Mouse (Mus musculus): Measurements from ENCODE around the gene Tmtc2. TPM values are rescaled to one million over a fixed set of nuclear protein-coding genes. Genes with fewer than 3 reads are reported as not detected.

Gene Tmtc2
- polyA plus RNA-seq, 1 experiment from 2014 or later: 10.1 TPM

DNA sequence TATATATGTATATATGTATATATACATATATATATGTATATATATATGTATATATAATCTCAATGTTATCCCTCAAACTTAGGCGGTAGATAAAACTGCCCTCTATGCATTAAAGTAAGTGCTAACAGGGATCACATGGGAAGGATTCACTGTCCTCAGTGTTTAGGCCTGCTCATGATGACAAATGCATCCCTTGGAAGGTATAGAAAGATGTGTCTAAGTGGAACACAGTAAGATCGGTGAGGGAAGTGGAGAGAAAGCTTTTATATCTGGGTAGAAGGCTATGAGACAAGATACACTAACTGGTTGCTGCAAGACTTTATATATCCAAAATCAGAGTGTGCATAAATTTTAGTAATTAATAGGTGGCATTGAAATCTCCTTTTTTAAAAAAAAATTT is 373.6 kb downstream of the Tmtc2 start:
- H3K4me1 ChIP-seq: 0 out of 2 replicates have a peak, but pooled peaks cover 3% of the 10 kb centered on the region
- no peak overlapping the region for H3K4me3 ChIP-seq
- no peak overlapping the region for H3K27ac ChIP-seq
- WGBS: 95% methylated on average over 2 of the region's 2 CpGs
- DNase-seq (ENCODE audit: low spot score): no peak
- H3K27me3 ChIP-seq (ENCODE audit: low read depth, poor library complexity, severe bottlenecking): no peaks in the 10 kb centered on the region
- no peaks in the 10 kb centered on the region for H3K36me3 ChIP-seq
- no peaks in the 10 kb centered on the region for H3K9me3 ChIP-seq (replicated peaks)

DNA sequence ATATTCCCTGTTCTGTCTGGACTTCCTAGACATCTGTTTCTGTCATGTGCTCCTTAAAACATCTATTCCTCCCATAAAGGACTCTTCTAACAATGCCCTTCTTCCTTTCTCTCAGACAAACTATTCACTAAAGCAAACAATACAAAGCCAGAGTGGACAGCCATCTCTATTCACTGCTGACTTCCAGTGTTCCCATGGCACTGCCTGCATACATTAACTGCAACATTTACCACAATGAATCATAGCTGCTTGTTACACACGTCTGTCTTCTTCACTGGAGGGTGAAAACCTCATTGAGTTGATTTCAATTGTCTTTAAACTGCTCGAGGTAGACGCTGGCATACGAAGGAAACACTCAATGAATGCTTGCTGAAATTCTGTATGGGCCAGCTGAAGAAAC is 374.2 kb downstream of the Tmtc2 start:
- Histone ChIP-seq H3K4me3 (no peak overlapping the region), H3K27me3 (ENCODE audit: low read depth, poor library complexity, severe bottlenecking) (no peaks in the 10 kb centered on the region), H3K27ac (no peak overlapping the region), H3K36me3 (no peaks in the 10 kb centered on the region), H3K9me3 (replicated peaks) (no peaks in the 10 kb centered on the region), H3K4me1 (0 out of 2 replicates have a peak, but pooled peaks cover 3% of the 10 kb centered on the region)
- 82% methylated on average over 4 of the region's 4 CpGs for WGBS
- DNase-seq (ENCODE audit: low spot score): no peak

DNA sequence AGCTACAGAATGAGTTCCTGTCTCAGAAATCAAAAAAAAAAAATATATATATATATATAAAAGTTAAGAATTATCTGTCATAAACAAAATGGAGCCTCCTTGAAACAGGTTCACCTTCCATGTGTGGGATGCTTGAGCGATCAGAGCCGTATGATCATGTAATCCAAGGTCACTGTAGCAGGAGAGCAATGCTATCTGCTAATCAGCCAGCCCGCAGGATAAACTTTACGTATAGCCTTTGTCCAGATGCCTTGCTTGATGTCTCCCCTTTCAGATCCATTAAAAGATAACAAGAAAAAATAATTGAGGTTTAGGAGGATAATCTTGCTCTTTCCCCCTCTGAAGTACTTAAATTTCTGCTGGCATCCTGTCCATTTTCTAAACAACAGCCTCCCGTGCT is 374.7 kb downstream of the Tmtc2 start:
- Histone ChIP-seq H3K4me1 (0 out of 2 replicates have a peak, but pooled peaks cover 3% of the 10 kb centered on the region), H3K4me3 (no peak overlapping the region), H3K27ac (no peak overlapping the region), H3K36me3 (no peaks in the 10 kb centered on the region), H3K9me3 (replicated peaks) (no peaks in the 10 kb centered on the region), H3K27me3 (ENCODE audit: low read depth, poor library complexity, severe bottlenecking) (no peaks in the 10 kb centered on the region)
- DNase-seq (ENCODE audit: low spot score): no peak
- 87% methylated on average over 5 of the region's 5 CpGs for WGBS

DNA sequence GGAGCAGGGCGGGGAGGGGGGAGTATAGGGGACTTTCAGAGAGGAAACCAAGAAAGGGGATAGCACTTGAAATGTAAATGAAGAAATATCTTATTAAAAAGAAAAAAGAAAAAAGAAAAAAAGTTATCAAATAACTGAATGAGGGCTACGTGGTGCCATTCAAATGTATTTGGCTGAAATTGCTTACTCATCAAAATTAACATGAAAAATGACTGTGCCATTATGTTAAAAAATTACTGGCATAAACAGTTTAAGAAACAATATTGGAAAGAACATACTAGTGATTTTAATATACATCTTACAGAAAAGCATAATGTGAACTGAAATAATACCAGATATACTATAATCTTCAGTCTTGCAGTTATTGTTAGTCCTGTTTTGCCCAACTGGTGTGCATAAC is 378.9 kb downstream of the Tmtc2 start:
- no peak overlapping the region for H3K27ac ChIP-seq
- H3K4me3 ChIP-seq: no peak overlapping the region
- no peaks in the 10 kb centered on the region for H3K36me3 ChIP-seq
- no peaks in the 10 kb centered on the region for H3K27me3 ChIP-seq (ENCODE audit: low read depth, poor library complexity, severe bottlenecking)
- H3K4me1 ChIP-seq: no peaks in the 10 kb centered on the region
- no peak for DNase-seq (ENCODE audit: low spot score)
- H3K9me3 ChIP-seq (replicated peaks): no peaks in the 10 kb centered on the region
- WGBS: 92% methylated on average over 2 of the region's 2 CpGs

DNA sequence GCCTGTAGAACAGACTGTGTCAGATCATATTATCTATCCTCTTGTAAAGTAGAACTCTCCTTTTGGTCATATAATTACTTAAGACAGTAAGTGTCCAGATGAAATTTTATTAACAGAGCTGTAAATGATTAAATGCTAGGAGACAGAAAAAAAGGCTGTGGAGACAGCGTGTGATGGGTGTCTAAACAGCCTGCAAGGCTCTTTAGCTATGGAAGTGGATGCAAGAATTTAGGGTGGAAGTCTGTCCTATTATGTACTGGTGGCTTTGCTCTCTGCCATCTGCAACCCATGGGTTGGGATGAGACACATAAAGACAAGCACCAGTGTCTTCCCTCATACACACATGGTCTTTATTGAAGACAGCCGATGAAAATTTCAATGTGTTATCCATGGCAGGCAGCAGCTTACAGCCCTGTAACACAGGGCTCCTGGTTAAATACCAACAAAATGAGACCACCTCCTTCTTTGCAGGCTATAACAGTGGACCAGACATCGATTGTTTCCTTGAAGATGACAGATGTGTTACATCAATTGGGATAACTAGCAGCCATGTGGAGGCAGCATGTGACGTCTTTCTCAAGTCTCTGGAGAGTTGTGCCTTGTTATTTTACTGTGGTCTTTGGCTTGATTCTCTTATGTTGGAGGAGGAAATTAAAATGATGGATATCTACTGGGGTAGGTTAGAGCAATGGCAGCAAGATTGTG is 380.3 kb downstream of the Tmtc2 start:
- no peaks in the 10 kb centered on the region for H3K4me1 ChIP-seq
- no peak overlapping the region for H3K27ac ChIP-seq
- H3K9me3 ChIP-seq (replicated peaks): no peaks in the 10 kb centered on the region
- H3K36me3 ChIP-seq: no peaks in the 10 kb centered on the region
- no peak overlapping the region for H3K4me3 ChIP-seq
- H3K27me3 ChIP-seq (ENCODE audit: low read depth, poor library complexity, severe bottlenecking): no peaks in the 10 kb centered on the region
- DNase-seq (ENCODE audit: low spot score): no peak
- 85% methylated on average over 4 of the region's 4 CpGs for WGBS

DNA sequence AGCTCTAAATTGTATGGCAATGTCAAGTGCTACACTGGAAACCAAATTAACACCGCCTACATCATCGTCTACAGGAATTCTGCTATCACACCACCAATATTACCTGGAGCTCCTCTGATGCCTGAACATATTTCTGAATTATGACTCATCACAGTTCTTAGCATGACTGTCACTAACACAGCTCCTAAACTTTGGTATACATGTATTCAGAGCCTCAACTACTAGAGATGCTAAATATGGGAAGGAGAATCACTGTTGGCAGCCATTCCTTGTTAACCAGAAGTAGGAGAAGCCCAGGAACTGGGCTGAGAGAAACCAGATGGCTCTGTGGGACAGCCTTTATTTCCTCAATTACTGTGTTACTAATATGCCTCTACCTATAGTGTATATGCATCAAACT is 382.2 kb downstream of the Tmtc2 start:
- H3K27me3 ChIP-seq (ENCODE audit: low read depth, poor library complexity, severe bottlenecking): no peaks in the 10 kb centered on the region
- no peak overlapping the region for H3K4me3 ChIP-seq
- H3K36me3 ChIP-seq: no peaks in the 10 kb centered on the region
- no peaks in the 10 kb centered on the region for H3K9me3 ChIP-seq (replicated peaks)
- no peaks in the 10 kb centered on the region for H3K4me1 ChIP-seq
- H3K27ac ChIP-seq: no peak overlapping the region
- 95% methylated on average over 2 of the region's 2 CpGs for WGBS
- DNase-seq (ENCODE audit: low spot score): no peak

DNA sequence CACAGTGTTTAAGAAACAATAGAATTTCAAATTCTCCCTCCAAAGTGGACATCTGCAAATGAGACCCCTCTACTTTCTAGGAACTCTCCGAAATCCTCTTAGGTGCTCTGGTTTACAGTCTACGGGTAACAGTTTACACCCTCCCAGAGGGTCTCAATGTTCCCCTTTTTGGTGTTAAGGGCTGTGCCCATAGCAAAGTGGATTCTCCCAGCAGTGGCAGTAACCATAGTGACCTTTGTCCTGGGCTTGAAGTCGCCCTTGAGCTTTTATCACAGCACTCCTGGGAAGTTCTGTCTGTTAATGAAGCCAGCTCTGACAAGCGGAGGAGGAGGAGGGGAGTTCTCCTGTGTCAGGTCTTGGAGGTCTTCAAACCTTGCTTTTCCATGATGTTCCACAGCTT is 384.5 kb downstream of the Tmtc2 start:
- Histone ChIP-seq H3K4me1 (no peaks in the 10 kb centered on the region), H3K9me3 (replicated peaks) (no peaks in the 10 kb centered on the region), H3K36me3 (no peaks in the 10 kb centered on the region), H3K4me3 (no peak overlapping the region), H3K27me3 (ENCODE audit: low read depth, poor library complexity, severe bottlenecking) (no peaks in the 10 kb centered on the region), H3K27ac (no peak overlapping the region)
- 64% methylated on average over 4 of the region's 4 CpGs for WGBS
- no peak for DNase-seq (ENCODE audit: low spot score)

DNA sequence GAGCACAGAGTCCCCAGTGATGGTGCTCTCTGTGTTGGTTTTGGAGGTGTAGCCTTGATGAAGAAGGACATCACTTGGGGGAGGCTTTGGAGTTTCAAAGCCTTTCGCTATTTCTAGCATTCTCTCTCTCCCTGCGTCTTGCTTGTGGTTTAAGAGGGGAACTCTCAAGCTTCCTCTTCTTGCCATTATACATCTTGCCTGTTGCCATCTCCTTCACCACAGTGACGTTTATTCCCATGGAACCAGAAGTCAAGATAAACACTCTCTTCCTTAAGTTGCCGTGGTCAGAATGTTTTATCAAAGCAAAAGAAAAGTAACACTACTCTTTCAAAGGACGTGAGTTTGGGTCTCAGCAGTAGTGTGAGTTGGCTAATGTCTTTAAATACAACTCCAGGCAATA is 387.6 kb downstream of the Tmtc2 start:
- Histone ChIP-seq H3K27ac (no peak overlapping the region), H3K4me3 (no peak overlapping the region), H3K4me1 (no peaks in the 10 kb centered on the region), H3K9me3 (replicated peaks) (no peaks in the 10 kb centered on the region), H3K27me3 (ENCODE audit: low read depth, poor library complexity, severe bottlenecking) (no peaks in the 10 kb centered on the region), H3K36me3 (no peaks in the 10 kb centered on the region)
- WGBS: 95% methylated on average over 5 of the region's 5 CpGs
- DNase-seq (ENCODE audit: low spot score): no peak

DNA sequence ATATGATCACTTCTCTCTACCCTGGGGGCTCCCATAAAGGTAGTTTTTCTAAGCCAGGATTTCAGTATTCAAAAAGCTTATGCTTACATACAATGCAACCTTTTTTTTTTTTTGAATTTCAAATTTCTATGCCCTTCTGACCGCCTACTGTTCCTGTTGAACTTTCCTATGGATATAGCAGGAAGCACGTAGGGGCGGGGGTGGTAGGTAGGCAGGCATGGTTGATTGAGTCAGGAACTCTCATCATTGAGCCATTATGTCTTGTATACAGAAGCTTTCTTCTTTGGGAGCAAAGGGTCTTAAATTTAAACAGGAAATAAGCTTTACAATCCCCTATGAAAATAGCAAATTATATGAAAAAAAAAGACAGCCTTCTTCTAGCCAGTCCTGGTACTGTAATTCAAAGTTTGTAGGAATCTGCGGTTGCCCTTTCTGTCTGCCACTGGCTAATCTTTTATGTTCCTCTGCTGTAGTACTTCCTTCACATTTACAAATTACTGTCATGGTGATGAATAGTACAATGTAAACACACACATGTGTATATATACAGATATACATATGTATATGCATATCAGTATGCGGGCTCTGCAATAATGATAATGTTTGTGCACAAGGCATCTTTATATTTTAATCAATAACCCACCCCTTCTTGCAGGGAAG is 405.7 kb downstream of the Tmtc2 start:
- no peak for DNase-seq (ENCODE audit: low spot score)
- 91% methylated on average over 5 of the region's 5 CpGs for WGBS
- Histone ChIP-seq H3K27ac (no peak overlapping the region), H3K4me1 (no peaks in the 10 kb centered on the region), H3K9me3 (replicated peaks) (no peaks in the 10 kb centered on the region), H3K27me3 (ENCODE audit: low read depth, poor library complexity, severe bottlenecking) (no peaks in the 10 kb centered on the region), H3K36me3 (no peaks in the 10 kb centered on the region), H3K4me3 (no peak overlapping the region)

DNA sequence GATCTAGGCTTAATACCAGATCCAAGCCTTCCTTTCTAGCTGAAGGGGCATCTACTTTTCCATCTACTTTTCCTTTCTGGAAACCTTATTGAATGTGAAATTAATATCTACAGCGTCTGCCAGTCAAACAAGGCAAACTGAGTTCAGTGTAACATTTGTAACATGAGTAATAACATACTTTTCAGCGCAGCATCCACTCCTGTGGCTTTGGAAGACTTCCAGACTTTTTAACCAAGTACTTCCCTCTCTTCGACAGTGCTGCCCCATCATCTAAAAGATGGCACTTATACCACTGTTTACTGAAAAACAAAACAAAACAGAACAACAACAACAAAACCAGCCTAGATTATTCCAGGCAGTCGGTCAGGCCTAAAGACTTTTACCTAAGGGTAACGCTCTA is 409.0 kb downstream of the Tmtc2 start:
- no peak for DNase-seq (ENCODE audit: low spot score)
- H3K4me1 ChIP-seq: no peaks in the 10 kb centered on the region
- no peak overlapping the region for H3K4me3 ChIP-seq
- H3K9me3 ChIP-seq (replicated peaks): no peaks in the 10 kb centered on the region
- H3K27me3 ChIP-seq (ENCODE audit: low read depth, poor library complexity, severe bottlenecking): no peaks in the 10 kb centered on the region
- no peak overlapping the region for H3K27ac ChIP-seq
- H3K36me3 ChIP-seq: no peaks in the 10 kb centered on the region
- WGBS: 91% methylated on average over 5 of the region's 5 CpGs

DNA sequence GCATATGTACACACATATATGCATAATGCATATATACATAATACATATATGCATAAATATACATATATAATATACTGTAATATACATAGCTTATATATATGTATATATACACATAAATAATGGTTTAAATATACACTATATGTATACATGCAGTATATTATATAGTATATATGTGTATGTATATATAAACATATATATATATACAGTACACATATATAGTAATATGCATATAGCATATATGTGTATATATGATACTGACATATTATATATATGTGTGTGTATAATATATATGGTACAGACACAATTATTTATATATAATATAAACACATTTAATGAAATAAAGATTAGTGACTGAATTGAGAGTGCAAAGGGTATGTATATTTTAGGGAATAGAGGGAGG is 420.5 kb downstream of the Tmtc2 start:
- Histone ChIP-seq H3K27me3 (ENCODE audit: low read depth, poor library complexity, severe bottlenecking) (no peaks in the 10 kb centered on the region), H3K27ac (no peak overlapping the region), H3K4me3 (no peak overlapping the region), H3K4me1 (no peaks in the 10 kb centered on the region), H3K36me3 (no peaks in the 10 kb centered on the region), H3K9me3 (replicated peaks) (no peaks in the 10 kb centered on the region)
- DNase-seq (ENCODE audit: low spot score): no peak

DNA sequence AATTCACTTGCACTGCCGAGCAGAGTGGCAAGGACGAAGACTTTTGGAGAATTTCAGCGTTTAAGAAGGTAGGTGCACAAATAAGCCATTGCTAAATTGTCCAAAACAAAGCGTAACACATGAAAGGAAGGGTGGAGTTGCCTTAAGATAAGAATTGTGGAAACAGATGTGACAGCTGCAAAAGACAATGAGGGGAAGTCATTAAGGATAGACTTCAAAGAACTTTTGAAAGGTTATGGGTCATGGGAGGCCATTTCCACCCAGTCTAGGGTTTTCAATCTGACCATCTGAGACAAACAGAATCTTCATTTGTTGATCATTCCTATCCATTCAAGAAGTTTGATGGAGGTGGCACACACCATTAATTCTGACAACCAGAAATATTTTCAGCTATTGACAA is 429.9 kb downstream of the Tmtc2 start:
- Histone ChIP-seq H3K4me3 (no peak overlapping the region), H3K36me3 (no peaks in the 10 kb centered on the region), H3K4me1 (0 out of 2 replicates have a peak, but pooled peaks cover 11% of the 10 kb centered on the region), H3K27ac (no peak overlapping the region), H3K9me3 (replicated peaks) (no peaks in the 10 kb centered on the region), H3K27me3 (ENCODE audit: low read depth, poor library complexity, severe bottlenecking) (no peaks in the 10 kb centered on the region)
- DNase-seq (ENCODE audit: low spot score): no peak
- WGBS: 49% methylated on average over 4 of the region's 4 CpGs

DNA sequence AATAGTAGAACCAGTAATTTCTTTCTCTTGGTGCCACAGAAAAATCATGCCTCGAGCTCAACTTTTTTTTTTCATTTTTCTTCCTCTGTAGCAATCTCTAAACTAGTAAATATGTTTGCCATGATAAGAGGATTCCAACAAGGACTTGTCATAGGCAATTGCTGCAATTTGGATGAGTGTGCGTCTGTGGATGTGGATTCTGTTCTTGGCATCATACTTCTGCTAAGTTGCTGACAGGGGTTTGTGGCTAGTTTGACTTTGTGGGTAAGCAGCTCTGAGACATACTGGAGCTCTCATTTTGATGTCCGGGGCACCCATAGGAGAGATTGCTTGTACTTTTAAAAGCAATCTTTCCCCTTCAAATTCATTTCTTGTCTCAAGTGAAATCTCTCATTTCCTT is 432.1 kb downstream of the Tmtc2 start:
- no peaks in the 10 kb centered on the region for H3K36me3 ChIP-seq
- H3K4me1 ChIP-seq: 0 out of 2 replicates have a peak, but pooled peaks cover 12% of the 10 kb centered on the region
- H3K27me3 ChIP-seq (ENCODE audit: low read depth, poor library complexity, severe bottlenecking): no peaks in the 10 kb centered on the region
- H3K27ac ChIP-seq: no peak overlapping the region
- 92% methylated on average over 3 of the region's 3 CpGs for WGBS
- no peak overlapping the region for H3K4me3 ChIP-seq
- DNase-seq (ENCODE audit: low spot score): no peak
- H3K9me3 ChIP-seq (replicated peaks): no peaks in the 10 kb centered on the region

All from limb, embryonic 10.5 days (tissue).